Mouse (Mus musculus) E14TG2a.4 (cell line): ENCODE results near the gene Ripk3.

Source experiments
- CTCF ChIP-seq: conservative IDR thresholded peaks from 2 replicates; pipeline ENCODE4 v1.5.1; 2014; ENCODE audit warnings: low read length
- NANOG ChIP-seq: IDR thresholded peaks from 2 replicates; pipeline ENCODE4 v1.6.1; 2014; ENCODE audit warnings: borderline replicate concordance, low read length, mixed read lengths
- POU5F1 ChIP-seq: IDR thresholded peaks from 2 replicates; pipeline ENCODE4 v1.6.1; 2014; ENCODE audit warnings: low read length, borderline replicate concordance

- TF ChIP-seq CTCF (no peak), POU5F1 (no peak), NANOG (no peak)
Measured at GRCm38 (mm10) chr14:55745180-55745860, 43.3 kb downstream of the Ripk3 start, which contains the start of the genes Dhrs1 and Nop9.
